Mouse (Mus musculus) erythroid progenitor cell, adult 5-6 weeks (primary cell): ENCODE measurements around the gene Ewsr1. TPM values are rescaled to one million over a fixed set of nuclear protein-coding genes. Genes with fewer than 3 reads are reported as not detected.

ENCODE experiments used
- ATAC-seq: replicated peaks from 2 replicates; pipeline ENCODE4 v1.8.0; 2016; ENCODE audit warnings: moderate number of reproducible peaks, mild to moderate bottlenecking, moderate TSS enrichment, inconsistent platforms; ENCODE audit not compliant: poor library complexity, low FRiP score, severe bottlenecking
- total RNA-seq, 2 experiments: library from RNA; stranded (forward) in 1 of 2; stranded (reverse) in 1 of 2; fragments of 150-400 nt in 1 of 2; fragments of 186-747, 209-891 nt in 1 of 2; gene quantifications; 2 replicates each; pipeline versions ENCODE4 v1.2.3 to v1.2.4; 2015 to 2017; ENCODE audit warnings: low replicate concordance in 2 of 2

Ewsr1 gene
- total RNA-seq, 2 experiments from 2014 or later = 242 to 439 TPM

DNA sequence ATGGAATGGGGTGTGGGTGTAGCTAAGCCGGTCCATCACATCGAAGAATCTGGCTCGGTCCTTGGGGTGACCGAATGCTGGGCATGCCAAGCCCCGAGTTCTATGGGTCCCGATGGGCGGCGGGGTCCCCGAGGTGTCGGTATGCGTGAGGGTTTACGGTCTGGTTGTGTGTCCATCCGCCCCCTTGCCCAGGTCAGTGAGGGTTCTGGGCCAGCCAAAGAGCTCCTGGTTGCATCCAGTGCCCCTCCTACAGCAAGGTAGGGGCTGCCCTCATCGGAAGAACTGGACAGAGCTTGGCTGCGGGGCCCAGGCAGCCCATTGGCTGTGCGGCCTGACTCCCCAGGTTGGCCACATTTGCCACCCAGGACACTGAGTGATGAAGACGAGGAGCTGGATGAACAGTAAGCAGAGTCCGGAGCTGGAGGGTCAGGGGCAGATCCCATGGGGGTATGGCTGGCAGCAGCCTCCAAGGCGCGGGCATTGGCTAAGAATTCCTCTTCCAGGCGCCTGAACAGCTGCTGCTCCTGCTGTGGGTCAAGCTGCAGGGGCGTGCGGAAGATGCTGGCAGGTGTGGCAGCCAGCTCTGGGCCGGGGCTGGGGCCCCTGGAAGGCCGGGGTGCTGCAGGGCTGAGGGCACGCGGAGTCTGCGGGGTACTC is 38.2 kb downstream of the Ewsr1 start:
- no peak for ATAC-seq

DNA sequence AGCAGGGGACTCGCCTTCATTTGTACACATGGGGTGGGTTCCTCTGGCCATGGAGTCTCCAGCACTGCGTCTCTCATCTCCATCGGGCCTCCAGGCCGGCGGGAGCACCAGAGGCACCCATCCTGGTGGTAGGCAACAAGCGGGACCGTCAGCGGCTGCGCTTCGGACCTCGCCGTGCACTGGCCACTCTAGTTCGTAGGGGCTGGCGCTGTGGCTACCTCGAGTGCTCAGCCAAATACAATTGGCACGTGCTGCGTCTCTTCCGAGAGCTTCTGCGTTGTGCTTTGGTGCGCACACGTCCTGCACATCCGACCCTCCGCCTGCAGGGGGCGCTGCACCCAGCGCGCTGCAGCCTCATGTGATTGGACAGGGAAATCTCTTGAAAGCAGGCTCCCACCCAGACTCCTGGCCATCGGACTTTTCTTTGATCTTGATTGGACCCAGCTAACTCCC is 39.3 kb downstream of the Ewsr1 start:
- no peak for ATAC-seq

- no peak for ATAC-seq
Measured at GRCm38 (mm10) chr11:5059230-5059629, 39.8 kb downstream of the Ewsr1 start.

DNA sequence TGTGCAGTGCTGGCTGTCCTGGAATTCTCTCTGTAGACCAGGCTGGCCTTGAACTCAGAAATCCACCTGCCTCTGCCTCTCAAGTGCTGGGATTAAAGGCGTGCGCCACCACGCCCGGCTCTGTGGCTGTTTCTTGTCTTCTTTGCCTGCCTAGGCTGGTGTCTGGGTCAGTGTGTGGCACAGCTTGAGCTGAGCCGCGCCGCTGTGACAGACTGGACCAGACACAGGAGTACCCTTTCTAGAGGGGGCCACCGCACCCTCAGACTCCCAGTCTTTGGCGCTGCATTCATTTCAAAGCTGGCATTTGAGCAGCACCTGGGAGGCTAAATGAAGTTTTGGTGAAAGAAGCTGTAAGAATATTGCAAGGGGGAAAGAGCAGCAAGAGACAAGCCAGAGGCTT is 40.3 kb downstream of the Ewsr1 start:
- ATAC-seq = no peak

DNA sequence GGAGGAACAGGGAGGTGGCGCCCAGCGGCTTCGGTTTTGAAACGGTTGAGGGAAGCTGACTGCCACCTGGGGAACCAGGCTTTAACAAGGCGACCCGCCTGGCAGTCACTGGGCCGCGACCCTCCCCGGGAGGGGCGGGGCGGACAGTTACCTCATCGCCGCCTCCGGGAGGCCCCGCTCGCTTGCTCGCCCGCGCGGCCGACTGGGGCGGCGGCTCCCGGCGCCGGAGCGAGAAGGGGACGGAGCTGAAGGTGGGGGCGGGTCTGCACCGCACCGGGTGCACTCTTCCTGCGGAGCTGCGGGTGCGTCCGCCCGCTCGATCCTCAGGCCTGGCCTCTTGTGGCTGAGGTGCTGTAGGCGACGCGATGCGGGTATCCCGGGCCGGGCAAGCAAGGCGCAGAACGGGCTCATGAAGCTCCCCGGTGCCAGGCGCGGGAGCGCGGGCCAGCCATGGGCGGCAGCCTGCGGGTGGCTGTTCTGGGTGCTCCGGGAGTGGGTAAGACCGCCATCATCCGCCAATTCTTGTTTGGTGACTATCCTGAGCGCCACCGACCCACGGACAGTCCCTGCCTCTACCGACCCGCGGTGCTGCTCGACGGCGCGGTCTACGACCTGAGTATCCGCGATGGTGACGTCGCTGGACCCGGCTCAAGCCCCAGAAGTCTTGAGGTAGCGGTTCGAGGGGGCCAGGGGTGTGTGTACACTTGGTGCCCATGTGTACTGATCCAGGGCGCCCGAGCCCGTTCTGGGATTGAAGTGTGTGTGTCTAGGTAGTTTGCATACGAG is 41.0 kb downstream of the Ewsr1 start, which contains the start of gene Rasl10a:
Rasl10a (plus strand) TSS at position 273 of the 786 bp plus-strand sequence.
- ATAC-seq = no peak

DNA sequence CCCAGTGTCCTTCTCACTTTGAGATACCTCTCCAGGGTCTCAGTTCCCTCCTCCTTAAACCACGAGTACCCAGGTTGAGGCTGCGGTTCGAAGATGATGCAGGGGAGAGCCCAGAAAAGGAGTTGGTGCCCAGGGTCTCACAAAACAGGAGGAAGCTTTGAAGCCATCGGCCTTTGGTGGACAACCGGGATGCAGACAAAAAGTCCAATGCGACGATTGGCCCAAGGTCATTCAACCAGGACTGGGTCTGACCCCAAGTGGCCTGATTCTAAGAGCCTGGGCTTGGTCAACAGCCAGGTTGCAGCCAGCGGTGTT is 41.6 kb downstream of the Ewsr1 start:
- no peak for ATAC-seq

- no peak for ATAC-seq
Measured at GRCm38 (mm10) chr11:5057064-5057463, 42.0 kb downstream of the Ewsr1 start.

GRCm38 (mm10) chr11:5055945-5056938 is 42.8 kb downstream of the Ewsr1 start:
- no peak for ATAC-seq

GRCm38 (mm10) chr11:5054874-5055273 is 44.2 kb downstream of the Ewsr1 start:
- ATAC-seq = no peak

GRCm38 (mm10) chr11:5054151-5054550 is 44.9 kb downstream of the Ewsr1 start:
- no peak for ATAC-seq

DNA sequence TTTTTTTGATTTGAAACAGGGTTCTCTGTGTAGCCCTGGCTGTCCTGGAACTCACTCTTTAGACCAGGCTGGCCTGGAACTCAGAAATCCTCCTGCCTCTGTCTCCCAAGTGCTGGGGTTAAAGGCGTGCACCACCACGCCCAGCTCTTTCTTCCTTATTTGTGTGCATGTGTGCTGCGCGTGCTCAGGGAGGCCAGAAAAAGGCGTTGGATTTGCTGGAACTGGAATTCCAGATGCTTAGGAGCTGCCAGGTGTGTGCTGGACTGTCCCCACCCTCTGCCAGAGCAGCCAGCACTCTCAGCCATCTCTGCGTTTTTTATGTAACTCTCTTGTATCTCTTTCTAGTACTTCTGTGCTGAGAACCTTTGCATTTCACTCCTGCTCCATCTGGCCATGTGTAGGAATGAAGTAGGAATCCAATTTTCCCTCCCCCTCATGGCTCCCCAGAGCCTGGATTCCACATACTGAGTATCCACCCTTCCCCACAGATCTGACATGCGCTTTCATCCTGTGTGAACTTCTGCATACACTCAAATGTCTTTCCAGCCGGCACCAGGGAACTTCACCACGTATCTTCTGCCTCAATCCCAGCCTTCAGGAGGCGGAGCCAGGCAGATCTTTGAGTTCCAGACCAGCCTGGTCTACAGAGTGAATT is 46.7 kb downstream of the Ewsr1 start:
- no peak for ATAC-seq

DNA sequence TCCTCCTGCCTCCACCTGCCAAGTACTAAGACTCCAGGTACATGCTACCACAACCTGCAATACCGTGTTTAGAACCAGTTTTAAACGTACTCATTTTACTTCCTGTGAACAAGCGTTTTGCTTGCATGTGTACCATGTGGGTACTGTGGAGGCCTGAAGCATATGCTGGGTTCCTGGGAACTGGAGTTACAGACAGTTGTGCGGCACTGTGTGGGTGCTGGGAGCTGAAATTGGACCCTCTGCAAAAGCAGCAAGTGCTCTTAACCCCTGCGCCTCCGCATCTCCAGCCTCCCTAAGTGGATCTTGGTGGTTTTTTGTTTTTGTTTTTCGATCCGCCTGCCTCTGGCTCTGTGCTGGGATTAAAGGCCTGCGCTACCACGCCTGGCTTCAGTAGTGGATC is 47.4 kb downstream of the Ewsr1 start:
- ATAC-seq = no peak

GRCm38 (mm10) chr11:5046321-5046926 is 52.6 kb downstream of the Ewsr1 start:
- no peak for ATAC-seq

DNA sequence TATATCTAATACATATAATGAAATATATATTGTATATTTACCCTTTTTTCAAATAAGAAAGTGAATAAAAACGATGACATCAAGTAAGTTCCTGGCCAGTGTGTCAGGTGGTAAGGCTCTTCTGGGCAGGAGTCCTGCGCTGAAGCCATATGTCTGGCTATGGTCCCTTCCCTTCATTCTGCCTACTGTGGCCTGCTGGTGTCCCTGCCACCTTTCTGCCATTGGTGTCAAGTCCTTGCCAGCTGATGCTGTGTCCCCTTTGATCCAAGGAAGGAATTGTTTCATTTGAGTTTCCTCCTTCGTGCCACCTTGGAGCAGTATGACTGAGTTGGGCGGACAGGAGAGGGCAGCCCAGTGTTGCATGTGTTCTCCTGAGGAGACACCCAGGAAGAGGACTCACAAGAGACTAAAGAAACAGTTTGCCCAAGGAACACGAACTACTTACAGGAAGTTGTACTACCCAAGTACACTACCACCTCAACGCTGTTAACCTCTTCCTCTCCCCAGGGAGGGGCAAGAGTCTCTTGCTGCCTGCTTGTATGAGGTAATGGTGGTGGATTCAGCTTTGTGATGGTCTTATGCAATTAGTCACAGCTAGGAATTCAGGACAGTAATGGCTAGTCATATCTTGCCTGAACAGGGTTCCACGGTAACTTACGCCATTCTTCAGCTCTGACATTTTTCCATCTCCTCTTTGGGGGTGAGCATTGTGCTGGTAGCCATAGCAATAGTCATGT is 56.3 kb downstream of the Ewsr1 start:
- no peak for ATAC-seq

DNA sequence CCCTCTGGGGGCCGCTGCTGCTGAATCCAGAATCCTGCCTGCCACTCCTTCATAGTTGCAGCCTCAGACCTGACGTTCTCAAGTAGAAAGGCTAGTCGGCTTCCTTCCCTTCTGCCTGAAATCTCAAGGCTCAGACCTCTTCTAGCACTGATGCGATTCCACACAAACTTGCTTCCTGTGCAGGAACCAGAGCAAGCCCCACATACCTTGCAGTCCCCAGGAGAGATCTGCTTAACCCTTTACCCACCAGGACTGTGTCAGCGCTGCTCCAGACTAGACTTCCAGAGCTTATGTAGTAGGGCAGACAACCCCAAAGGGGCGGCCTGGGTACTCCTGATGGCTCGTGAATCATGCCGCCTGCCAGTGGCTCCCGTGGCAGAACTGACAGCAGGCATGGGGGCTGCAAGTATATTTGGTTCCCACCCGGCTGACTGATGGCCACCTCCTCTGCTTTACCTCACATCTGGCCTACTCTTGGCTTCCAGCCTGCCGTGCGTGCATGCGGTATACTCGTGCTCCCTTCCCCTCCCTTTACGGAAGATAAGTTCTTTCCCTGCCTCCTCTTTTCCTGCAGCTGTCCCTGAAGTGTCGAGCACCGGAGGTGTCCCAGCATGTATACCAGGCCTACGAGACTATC is 57.8 kb downstream of the Ewsr1 start:
- ATAC-seq = no peak

DNA sequence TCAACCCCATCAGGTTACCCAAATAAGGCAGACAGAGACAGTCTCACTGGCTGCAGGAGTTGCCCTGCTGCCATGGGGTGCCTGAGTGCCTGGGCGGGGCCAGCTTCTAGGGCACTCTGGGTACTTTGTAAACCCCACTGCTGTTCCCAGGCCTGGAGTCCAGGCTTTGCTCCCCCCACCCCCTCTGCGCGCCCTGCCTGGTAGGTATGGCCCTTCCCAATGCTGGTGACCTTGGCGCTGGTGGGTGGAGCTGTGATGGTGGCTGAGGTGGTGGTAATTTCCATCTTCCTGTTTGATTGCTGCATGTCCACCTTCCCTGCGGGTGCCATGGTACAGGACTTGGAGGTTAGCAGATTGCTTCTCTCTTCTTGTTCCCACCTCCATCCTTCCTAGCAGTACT is 58.5 kb downstream of the Ewsr1 start:
- no peak for ATAC-seq

- ATAC-seq = no peak
Measured at GRCm38 (mm10) chr11:5037146-5037854, 61.8 kb downstream of the Ewsr1 start.

- ATAC-seq = no peak
Measured at GRCm38 (mm10) chr11:5035421-5035820, 63.6 kb downstream of the Ewsr1 start.
